ENCODE assay signal across 12 mouse cellular contexts in genomic region chr1:155527787-155528158, GRCm38 (mm10). TPM values are rescaled to one million over a fixed set of nuclear protein-coding genes. Genes with fewer than 3 reads are reported as not detected.
DNase-seq lines count a peak whose midpoint lies in the region; ATAC-seq and TF ChIP-seq lines count a peak whose summit lies in the region.
"Had no signal": no experiment of that assay in that cellular context is flagged by ENCODE, and none has a peak within 500 bp of the region (broad histone marks: within the 10 kb centered on the region; RNA-seq: fewer than 3 reads in every experiment).

No protein-coding gene starts in this region.

- no peak for TF ChIP-seq EP300 in heart, postnatal 0 days (IDR thresholded peaks at IDR 0.05; ENCODE audit: low read depth)

- DNase-seq in embryo, embryonic 10.5 days (ENCODE audit: low spot score), result peak; percentile 39
- no peak for DNase-seq in embryo, embryonic 11 days
- DNase-seq in lung, postnatal 14 days, result no peak
- peak; percentile 70 for DNase-seq in adrenal gland, postnatal 14 days
- DNase-seq in heart, postnatal 0 days (ENCODE audit: low spot score), result peak; percentile 43
- no peak for DNase-seq in cerebellum, postnatal 10 days
- DNase-seq in cerebellum, postnatal 36 days, result no peak
- DNase-seq: cerebellum, adult 11-12 months; kidney, adult 8-10 months; lung, adult 2 months had no signal

- no peak overlapping the region for H3K27ac ChIP-seq in lung, embryonic 16.5 days (ENCODE audit: low read length)
- peak overlapping the region; percentile 88 for H3K27ac ChIP-seq in heart, postnatal 0 days (ENCODE audit: low read depth)
- H3K27ac ChIP-seq: left cerebral cortex, adult 2 months had no signal

- H3K27me3 ChIP-seq in lung, embryonic 16.5 days (ENCODE audit: control insufficient read depth, insufficient read depth, low read depth, low read length), result no peaks in the 10 kb centered on the region
- H3K27me3 ChIP-seq in heart, postnatal 0 days (ENCODE audit: control insufficient read depth, insufficient read depth, low read length), result no peaks in the 10 kb centered on the region

- WGBS in lung, embryonic 16.5 days, result 18% methylated on average over 8 of the region's 8 CpGs
- 16% methylated on average over 8 of the region's 8 CpGs for WGBS in heart, postnatal 0 days

- H3K9me3 ChIP-seq in lung, embryonic 16.5 days (ENCODE audit: control insufficient read depth, low read length), result no peaks in the 10 kb centered on the region
- H3K9me3 ChIP-seq in heart, postnatal 0 days (replicated peaks; ENCODE audit: control insufficient read depth, low read length), result no peaks in the 10 kb centered on the region

- H3K4me3 ChIP-seq in lung, embryonic 16.5 days (ENCODE audit: low read length), result no peak overlapping the region
- H3K4me3 ChIP-seq in heart, postnatal 0 days (ENCODE audit: low read depth, low read length), result no peak overlapping the region
- H3K4me3 ChIP-seq: left cerebral cortex, adult 2 months had no signal

- H3K36me3 ChIP-seq in lung, embryonic 16.5 days (ENCODE audit: control insufficient read depth, insufficient read depth, low read length), result no peaks in the 10 kb centered on the region
- no peaks in the 10 kb centered on the region for H3K36me3 ChIP-seq in heart, postnatal 0 days (replicated peaks; ENCODE audit: control insufficient read depth, insufficient read depth, low read length)

- ATAC-seq in lung, embryonic 16.5 days (ENCODE audit: low read depth), result peak; percentile 26; the same call in 1 of the 2 replicates
- ATAC-seq in heart, postnatal 0 days (ENCODE audit: insufficient read depth, low read depth), result peak; percentile 27; the same call in 1 of the 2 replicates

- TF ChIP-seq CTCF in heart, postnatal 0 days (IDR thresholded peaks at IDR 0.05; ENCODE audit: low read depth), result no peak

- peaks cover 2% of the 10 kb centered on the region; the same call in 1 of the 2 replicates for H3K4me1 ChIP-seq in lung, embryonic 16.5 days (replicated peaks; ENCODE audit: control insufficient read depth, insufficient read depth, low read length)
- H3K4me1 ChIP-seq in heart, postnatal 0 days (ENCODE audit: control insufficient read depth, insufficient read depth), result peaks cover 32% of the 10 kb centered on the region

- H3K4me2 ChIP-seq in lung, embryonic 16.5 days (ENCODE audit: low read depth, low read length), result no peak overlapping the region
- no peak overlapping the region for H3K4me2 ChIP-seq in heart, postnatal 0 days (ENCODE audit: low read depth, low read length)

- no peak overlapping the region for H3K9ac ChIP-seq in lung, embryonic 16.5 days (ENCODE audit: low read length)
- H3K9ac ChIP-seq in heart, postnatal 0 days (replicated peaks; ENCODE audit: low read depth, low read length), result no peak overlapping the region

RNA-seq across cellular contexts. Expression of gene Acbd6, which starts 30.1 kb away (rescaled TPM):
- polyA plus RNA-seq in lung, embryonic 16.5 days (2015; fragmentation: Nextera tagmentation; extraction: Ambion mirVana), result 54.0 and 58.7 TPM in 2 replicates
- total RNA-seq in adrenal gland, postnatal 14 days (2021), result 73.9 and 82.1 TPM in 2 replicates
- 46.3 and 63.6 TPM in 2 replicates for total RNA-seq in heart, postnatal 0 days (2014; rRNA removed; ENCODE audit: low replicate concordance)
- polyA plus RNA-seq in heart, postnatal 0 days (2015; fragmentation: Nextera tagmentation; extraction: Ambion mirVana), result 55.0 and 55.7 TPM in 2 replicates

Comparison
In these comparisons a context has a peak if more than half of its experiments do, and no peak if none do; other contexts are left out.
1. DNase-seq: peak in embryo, embryonic 10.5 days (single experiment), adrenal gland, postnatal 14 days (single experiment) and heart, postnatal 0 days (single experiment); none in embryo, embryonic 11 days (single experiment), lung, postnatal 14 days (single experiment), cerebellum, postnatal 10 days (0 of 2) and cerebellum, postnatal 36 days (0 of 2).